Mouse (Mus musculus): ENCODE data around the gene Klf2. TPM values are rescaled to one million over a fixed set of nuclear protein-coding genes. Genes with fewer than 3 reads are reported as not detected.

Klf2 gene
- total and polyA plus RNA-seq, 3 experiments: 0.11 to 1.1 TPM; not detected in 1

DNA sequence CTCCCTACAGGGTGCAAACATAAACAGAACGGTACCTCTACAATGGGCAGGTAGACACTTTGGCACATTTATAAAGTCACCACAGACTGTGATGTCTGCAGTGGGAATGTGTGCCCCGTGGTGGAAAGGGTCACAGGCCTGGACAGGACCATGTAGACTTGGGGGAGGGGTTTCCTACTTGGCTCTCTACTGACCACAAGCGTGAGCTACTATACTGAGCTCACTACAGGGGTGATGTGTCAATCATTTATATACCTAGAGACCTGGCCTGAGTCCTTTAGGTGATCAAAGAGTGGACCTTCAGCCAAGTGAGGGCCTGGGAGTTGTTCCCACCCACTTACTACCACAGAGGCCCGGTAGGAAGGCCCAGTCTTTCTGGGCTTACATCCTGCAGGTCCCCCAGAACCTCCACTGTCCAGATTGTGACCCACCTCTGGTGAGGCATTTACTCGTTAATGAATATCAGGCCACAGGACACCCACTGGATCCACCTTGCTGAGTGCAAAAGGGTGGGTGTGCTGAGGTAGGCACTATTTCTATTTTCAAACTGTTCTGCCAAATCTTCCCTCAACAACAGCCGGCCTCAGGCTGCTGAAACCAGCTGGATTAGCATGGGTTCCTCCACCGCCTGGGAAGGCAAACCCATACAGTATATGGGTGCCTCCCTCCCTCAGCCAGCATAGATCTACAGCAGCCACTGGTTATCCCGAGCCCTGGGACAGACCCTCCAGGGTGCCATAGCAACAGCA, 34.3 kb downstream of the Klf2 start:
- H3K27me3 ChIP-seq (ENCODE audit: insufficient read depth, low read length): no peaks in the 10 kb centered on the region
- no peak for TF ChIP-seq GATA1 (IDR thresholded peaks at IDR 0.05; ENCODE audit: borderline replicate concordance, low read length)
- no peak for TF ChIP-seq POLR2AphosphoS5 (IDR thresholded peaks at IDR 0.05; ENCODE audit: insufficient replicate concordance, low read depth, low read length)
- TF ChIP-seq GATA2 (IDR thresholded peaks at IDR 0.05; ENCODE audit: borderline replicate concordance, low read depth, low read length): no peak
- no peak for TF ChIP-seq CTCF (IDR thresholded peaks at IDR 0.05; ENCODE audit: low read depth, low read length)
- no peak for TF ChIP-seq TAL1 (conservative IDR thresholded peaks at IDR 0.05; ENCODE audit: low read depth, low read length)
- H3K4me1 ChIP-seq (ENCODE audit: insufficient read depth, low read depth, low read length): peaks cover 74% of the 10 kb centered on the region
- ATAC-seq (ENCODE audit: extremely low read depth, insufficient number of reproducible peaks, low FRiP score, poor library complexity, severe bottlenecking) (no peak), DNase-seq (ENCODE audit: low spot score) (no peak)
- no peak overlapping the region for H3K4me3 ChIP-seq (ENCODE audit: low read depth, low read length)
- H3K36me3 ChIP-seq (replicated peaks): peaks cover 72% of the 10 kb centered on the region
- H3K9me3 ChIP-seq (replicated peaks): no peaks in the 10 kb centered on the region

DNA sequence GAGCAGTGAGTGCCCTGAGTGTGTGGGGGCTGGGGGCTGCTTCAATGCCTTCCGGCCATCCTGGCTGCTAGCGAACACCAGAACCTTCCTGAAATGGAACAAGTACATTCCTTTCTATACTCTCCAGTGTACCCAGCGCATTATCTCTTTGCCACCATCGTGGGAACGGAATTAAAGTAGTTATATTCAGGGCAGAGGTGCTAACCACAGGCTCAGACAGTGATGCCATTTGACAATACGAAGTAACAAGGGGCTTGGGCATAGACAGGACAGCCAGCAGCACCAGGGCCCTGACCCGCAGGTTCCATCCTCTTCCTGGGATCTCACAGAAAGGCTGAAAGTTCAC, 34.8 kb downstream of the Klf2 start:
- ATAC-seq (ENCODE audit: extremely low read depth, insufficient number of reproducible peaks, low FRiP score, poor library complexity, severe bottlenecking): no peak
- H3K36me3 ChIP-seq (replicated peaks): peaks cover 72% of the 10 kb centered on the region

DNA sequence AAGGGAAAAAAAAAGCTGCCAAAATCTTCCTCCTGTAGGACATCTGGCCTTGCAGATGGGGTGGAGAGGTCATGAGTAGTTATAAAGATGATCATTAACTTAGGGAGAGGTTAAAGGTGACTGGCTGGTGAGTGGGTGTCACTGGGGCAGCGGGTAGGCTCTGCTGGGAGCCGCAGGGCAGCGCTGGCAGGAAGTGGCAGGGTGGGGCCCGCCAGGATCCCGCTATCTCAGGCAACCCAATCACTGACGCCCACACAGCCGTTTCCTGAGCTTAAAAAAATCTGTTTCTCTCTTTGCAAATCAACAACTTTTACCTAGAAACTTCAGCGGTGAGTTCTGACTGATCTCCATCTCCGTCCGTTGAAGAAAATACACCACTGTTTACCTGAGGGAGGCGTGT, 35.4 kb downstream of the Klf2 start:
- Histone ChIP-seq H3K9me3 (replicated peaks) (no peaks in the 10 kb centered on the region), H3K4me1 (ENCODE audit: insufficient read depth, low read depth, low read length) (peaks cover 66% of the 10 kb centered on the region), H3K4me3 (ENCODE audit: low read depth, low read length) (peak overlapping the region; percentile 45; the same call in 1 of the 2 replicates), H3K27me3 (ENCODE audit: insufficient read depth, low read length) (no peaks in the 10 kb centered on the region), H3K36me3 (replicated peaks) (peaks cover 72% of the 10 kb centered on the region)
- peak; percentile 75 for DNase-seq (ENCODE audit: low spot score)
- ATAC-seq (ENCODE audit: extremely low read depth, insufficient number of reproducible peaks, low FRiP score, poor library complexity, severe bottlenecking): peak; percentile 62
- no peak for TF ChIP-seq POLR2AphosphoS5 (IDR thresholded peaks at IDR 0.05; ENCODE audit: insufficient replicate concordance, low read depth, low read length)
- TF ChIP-seq TAL1 (conservative IDR thresholded peaks at IDR 0.05; ENCODE audit: low read depth, low read length): no peak
- TF ChIP-seq CTCF (IDR thresholded peaks at IDR 0.05; ENCODE audit: low read depth, low read length): no peak
- TF ChIP-seq GATA2 (IDR thresholded peaks at IDR 0.05; ENCODE audit: borderline replicate concordance, low read depth, low read length): no peak
- TF ChIP-seq GATA1 (IDR thresholded peaks at IDR 0.05; ENCODE audit: borderline replicate concordance, low read length): no peak

More for the DNA sequence above, 34.8 kb downstream of the Klf2 start:
- Histone ChIP-seq H3K4me3 (ENCODE audit: low read depth, low read length) (no peak overlapping the region), H3K4me1 (ENCODE audit: insufficient read depth, low read depth, low read length) (peaks cover 69% of the 10 kb centered on the region), H3K9me3 (replicated peaks) (no peaks in the 10 kb centered on the region), H3K27me3 (ENCODE audit: insufficient read depth, low read length) (no peaks in the 10 kb centered on the region)
- DNase-seq (ENCODE audit: low spot score): no peak
- TF ChIP-seq CTCF (IDR thresholded peaks at IDR 0.05; ENCODE audit: low read depth, low read length) (no peak), POLR2AphosphoS5 (IDR thresholded peaks at IDR 0.05; ENCODE audit: insufficient replicate concordance, low read depth, low read length) (no peak)

DNA sequence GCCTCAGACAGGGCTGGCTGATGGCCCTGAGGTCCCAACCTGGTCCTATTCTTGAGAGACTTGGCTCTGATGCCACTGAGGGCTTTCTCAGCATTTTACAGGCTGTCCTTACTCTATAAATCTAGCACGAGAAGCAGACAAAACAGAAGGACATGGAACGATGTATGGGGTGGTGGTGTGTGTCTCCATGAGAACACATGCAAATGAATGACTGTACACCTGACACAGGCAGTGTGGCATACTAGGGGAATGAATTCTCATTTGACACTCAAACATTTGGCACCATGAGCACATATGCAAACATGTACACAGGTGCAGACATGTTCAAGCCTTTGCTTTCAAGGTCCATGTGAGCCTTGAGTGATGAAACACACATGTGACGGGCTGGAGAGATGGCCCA, 37.8 kb downstream of the Klf2 start:
- Histone ChIP-seq H3K9me3 (replicated peaks) (no peaks in the 10 kb centered on the region), H3K27me3 (ENCODE audit: insufficient read depth, low read length) (no peaks in the 10 kb centered on the region), H3K4me3 (ENCODE audit: low read depth, low read length) (no peak overlapping the region), H3K4me1 (ENCODE audit: insufficient read depth, low read depth, low read length) (peaks cover 58% of the 10 kb centered on the region), H3K36me3 (replicated peaks) (peaks cover 90% of the 10 kb centered on the region)
- no peak for TF ChIP-seq GATA2 (IDR thresholded peaks at IDR 0.05; ENCODE audit: borderline replicate concordance, low read depth, low read length)
- TF ChIP-seq TAL1 (conservative IDR thresholded peaks at IDR 0.05; ENCODE audit: low read depth, low read length): no peak
- TF ChIP-seq POLR2AphosphoS5 (IDR thresholded peaks at IDR 0.05; ENCODE audit: insufficient replicate concordance, low read depth, low read length): no peak
- no peak for TF ChIP-seq CTCF (IDR thresholded peaks at IDR 0.05; ENCODE audit: low read depth, low read length)
- TF ChIP-seq GATA1 (IDR thresholded peaks at IDR 0.05; ENCODE audit: borderline replicate concordance, low read length): no peak
- DNase-seq (ENCODE audit: low spot score) (no peak), ATAC-seq (ENCODE audit: extremely low read depth, insufficient number of reproducible peaks, low FRiP score, poor library complexity, severe bottlenecking) (no peak)

DNA sequence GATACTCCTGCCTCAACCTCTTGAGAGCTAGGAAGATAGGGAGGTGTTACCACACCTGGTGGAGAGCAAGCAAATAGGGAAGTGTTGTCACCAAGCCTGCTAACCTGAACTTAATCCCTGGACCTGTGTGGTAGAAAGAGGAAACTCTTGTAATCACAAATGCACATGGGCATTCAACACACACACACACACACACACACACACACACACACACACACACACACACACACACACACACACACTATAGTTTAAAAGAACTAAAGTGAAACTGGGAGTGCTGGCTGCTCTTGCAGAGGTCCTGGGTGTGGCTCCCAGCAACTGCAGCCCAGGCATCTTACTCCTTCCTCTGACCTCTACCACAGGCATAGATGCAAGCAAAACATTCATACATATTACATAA, 41.3 kb downstream of the Klf2 start:
- ATAC-seq (ENCODE audit: extremely low read depth, insufficient number of reproducible peaks, low FRiP score, poor library complexity, severe bottlenecking) (no peak), DNase-seq (ENCODE audit: low spot score) (no peak)
- Histone ChIP-seq H3K36me3 (replicated peaks) (peaks cover 96% of the 10 kb centered on the region), H3K4me1 (ENCODE audit: insufficient read depth, low read depth, low read length) (peaks cover 22% of the 10 kb centered on the region), H3K4me3 (ENCODE audit: low read depth, low read length) (no peak overlapping the region), H3K27me3 (ENCODE audit: insufficient read depth, low read length) (no peaks in the 10 kb centered on the region), H3K9me3 (replicated peaks) (no peaks in the 10 kb centered on the region)
- TF ChIP-seq POLR2AphosphoS5 (IDR thresholded peaks at IDR 0.05; ENCODE audit: insufficient replicate concordance, low read depth, low read length): no peak
- no peak for TF ChIP-seq CTCF (IDR thresholded peaks at IDR 0.05; ENCODE audit: low read depth, low read length)
- TF ChIP-seq GATA2 (IDR thresholded peaks at IDR 0.05; ENCODE audit: borderline replicate concordance, low read depth, low read length): no peak
- TF ChIP-seq TAL1 (conservative IDR thresholded peaks at IDR 0.05; ENCODE audit: low read depth, low read length): no peak
- no peak for TF ChIP-seq GATA1 (IDR thresholded peaks at IDR 0.05; ENCODE audit: borderline replicate concordance, low read length)

DNA sequence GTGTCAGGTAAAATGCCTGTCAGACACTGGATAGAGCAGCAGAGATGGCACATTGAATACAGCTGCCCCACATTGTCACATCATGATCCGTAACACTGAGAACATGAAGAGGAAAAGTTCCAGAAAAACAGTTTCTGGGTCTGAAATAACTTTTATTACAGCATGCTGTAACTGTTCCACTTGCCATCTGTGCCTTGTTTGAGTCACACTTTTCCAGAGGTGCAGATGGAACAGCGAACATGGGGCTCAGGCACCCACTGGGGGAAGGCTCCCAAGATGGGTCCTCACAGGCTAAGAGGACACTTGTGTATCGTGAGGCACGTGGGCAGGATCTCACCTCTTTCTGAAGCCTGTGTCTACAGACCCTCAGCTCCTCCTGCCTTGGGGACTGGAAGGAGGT, 43.9 kb downstream of the Klf2 start:
- DNase-seq (ENCODE audit: low spot score) (no peak), ATAC-seq (ENCODE audit: extremely low read depth, insufficient number of reproducible peaks, low FRiP score, poor library complexity, severe bottlenecking) (no peak)
- Histone ChIP-seq H3K4me1 (ENCODE audit: insufficient read depth, low read depth, low read length) (peaks cover 7% of the 10 kb centered on the region; the same call in 1 of the 2 replicates), H3K36me3 (replicated peaks) (peaks cover 96% of the 10 kb centered on the region), H3K4me3 (ENCODE audit: low read depth, low read length) (no peak overlapping the region), H3K27me3 (ENCODE audit: insufficient read depth, low read length) (no peaks in the 10 kb centered on the region), H3K9me3 (replicated peaks) (no peaks in the 10 kb centered on the region)
- no peak for TF ChIP-seq POLR2AphosphoS5 (IDR thresholded peaks at IDR 0.05; ENCODE audit: insufficient replicate concordance, low read depth, low read length)
- no peak for TF ChIP-seq GATA1 (IDR thresholded peaks at IDR 0.05; ENCODE audit: borderline replicate concordance, low read length)
- no peak for TF ChIP-seq TAL1 (conservative IDR thresholded peaks at IDR 0.05; ENCODE audit: low read depth, low read length)
- TF ChIP-seq CTCF (IDR thresholded peaks at IDR 0.05; ENCODE audit: low read depth, low read length): no peak
- no peak for TF ChIP-seq GATA2 (IDR thresholded peaks at IDR 0.05; ENCODE audit: borderline replicate concordance, low read depth, low read length)

All from G1E (cell line).